Mouse (Mus musculus) forebrain, embryonic 10.5 days (tissue): Measurements from ENCODE around the gene Sez6. TPM values are rescaled to one million over a fixed set of nuclear protein-coding genes. Genes with fewer than 3 reads are reported as not detected.
A peak's percentile ranks its signal among the peaks of the same experiment; 100 is the strongest.

Source experiments
- DNase-seq: peaks from one replicate; pipeline ENCODE4 v3.0.0-alpha.2; 2017; ENCODE audit warnings: low spot score; ENCODE audit errors: extremely low spot score
- H3K27ac ChIP-seq: fragments of 300-500 bp; sonication (generic); 2 replicates; pipeline ENCODE4 v1.5.1; 2016; ENCODE audit warnings: mild to moderate bottlenecking
- H3K27me3 ChIP-seq: fragments of 300-500 bp; sonication (generic); 2 replicates; pipeline ENCODE4 v1.6.1; 2016; ENCODE audit warnings: mild to moderate bottlenecking; ENCODE audit not compliant: poor library complexity, severe bottlenecking
- H3K36me3 ChIP-seq: fragments of 300-500 bp; sonication (generic); replicated peaks from 2 replicates; pipeline ENCODE4 v1.6.1; 2016; ENCODE audit warnings: mild to moderate bottlenecking, moderate library complexity
- H3K4me1 ChIP-seq: fragments of 300-500 bp; sonication (generic); 2 replicates; pipeline ENCODE4 v1.6.1; 2016
- H3K4me3 ChIP-seq: fragments of 300-500 bp; sonication (generic); 2 replicates; pipeline ENCODE4 v1.5.1; 2016; ENCODE audit warnings: mild to moderate bottlenecking, moderate library complexity
- H3K9me3 ChIP-seq: fragments of 300-500 bp; sonication (generic); 2 replicates; pipeline ENCODE4 v1.6.1; 2016; ENCODE audit warnings: mild to moderate bottlenecking, moderate library complexity
- WGBS: fragments of 180-500 bp; shearing (Covaris S2); methylation state at CpG from one replicate; pipeline ENCODE4 v1.1.7; 2016; 5-methylcytosine and 5-hydroxymethylcytosine counted together
- polyA plus RNA-seq: library from polyadenylated mRNA; unstranded; fragments of >200 nt; fragmentation: Nextera tagmentation; extraction: Ambion mirVana; gene quantifications from 2 replicates; pipeline ENCODE4 v1.2.1, GENCODE M21; 2016

The Sez6 gene
- polyA plus RNA-seq, 1 experiment from 2014 or later: 4.3 TPM

DNA sequence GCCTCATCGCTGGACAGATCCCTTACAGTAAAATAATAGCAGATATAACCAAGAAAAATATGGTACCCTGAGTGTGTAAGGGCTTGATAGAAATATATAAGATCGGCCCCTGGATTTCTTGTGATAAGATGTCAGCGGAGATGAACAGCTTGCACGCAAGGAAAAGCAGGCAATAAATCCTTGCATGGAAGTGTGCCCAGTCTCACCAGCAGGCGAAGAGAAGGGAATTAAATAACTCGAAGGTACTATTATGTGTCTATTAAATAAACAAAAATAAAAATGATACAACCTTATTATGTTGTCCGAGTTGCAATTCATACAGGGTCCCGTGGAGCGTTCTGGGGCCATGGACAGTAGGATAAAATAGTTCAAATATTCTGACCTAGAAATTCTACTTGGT is 34.6 kb upstream of the Sez6 start:
- no peaks in the 10 kb centered on the region for H3K9me3 ChIP-seq
- H3K27me3 ChIP-seq: peaks cover 87% of the 10 kb centered on the region
- H3K36me3 ChIP-seq: no peaks in the 10 kb centered on the region
- DNase-seq: no peak
- peaks cover 72% of the 10 kb centered on the region for H3K4me1 ChIP-seq
- 85% methylated on average over 9 of the region's 9 CpGs for WGBS
- H3K27ac ChIP-seq: 0 out of 2 replicates have a peak overlapping the region, but pooled peaks have one; percentile 22
- no peak overlapping the region for H3K4me3 ChIP-seq

DNA sequence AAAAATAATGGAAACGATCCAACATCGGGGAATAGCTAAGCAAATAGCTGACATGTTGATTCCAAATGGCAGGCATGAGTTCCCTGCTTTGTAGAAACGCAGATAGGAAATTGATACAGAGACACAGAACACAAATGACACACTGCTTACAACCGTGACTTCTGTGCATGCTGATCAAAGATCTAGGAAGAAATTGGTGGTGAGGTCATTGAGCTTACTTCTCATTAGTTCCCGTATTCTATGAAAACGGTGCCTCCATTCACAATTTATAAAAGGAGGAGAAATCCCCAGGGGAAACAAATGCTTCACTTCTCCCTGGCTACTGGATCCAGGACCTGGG is 34.1 kb upstream of the Sez6 start:
- H3K4me1 ChIP-seq: peaks cover 73% of the 10 kb centered on the region
- H3K27ac ChIP-seq: peak overlapping the region; percentile 77
- DNase-seq: no peak
- no peaks in the 10 kb centered on the region for H3K36me3 ChIP-seq
- WGBS: 31% methylated on average over 6 of the region's 6 CpGs
- peak overlapping the region; percentile 40 for H3K4me3 ChIP-seq
- H3K27me3 ChIP-seq: peaks cover 88% of the 10 kb centered on the region
- no peaks in the 10 kb centered on the region for H3K9me3 ChIP-seq

DNA sequence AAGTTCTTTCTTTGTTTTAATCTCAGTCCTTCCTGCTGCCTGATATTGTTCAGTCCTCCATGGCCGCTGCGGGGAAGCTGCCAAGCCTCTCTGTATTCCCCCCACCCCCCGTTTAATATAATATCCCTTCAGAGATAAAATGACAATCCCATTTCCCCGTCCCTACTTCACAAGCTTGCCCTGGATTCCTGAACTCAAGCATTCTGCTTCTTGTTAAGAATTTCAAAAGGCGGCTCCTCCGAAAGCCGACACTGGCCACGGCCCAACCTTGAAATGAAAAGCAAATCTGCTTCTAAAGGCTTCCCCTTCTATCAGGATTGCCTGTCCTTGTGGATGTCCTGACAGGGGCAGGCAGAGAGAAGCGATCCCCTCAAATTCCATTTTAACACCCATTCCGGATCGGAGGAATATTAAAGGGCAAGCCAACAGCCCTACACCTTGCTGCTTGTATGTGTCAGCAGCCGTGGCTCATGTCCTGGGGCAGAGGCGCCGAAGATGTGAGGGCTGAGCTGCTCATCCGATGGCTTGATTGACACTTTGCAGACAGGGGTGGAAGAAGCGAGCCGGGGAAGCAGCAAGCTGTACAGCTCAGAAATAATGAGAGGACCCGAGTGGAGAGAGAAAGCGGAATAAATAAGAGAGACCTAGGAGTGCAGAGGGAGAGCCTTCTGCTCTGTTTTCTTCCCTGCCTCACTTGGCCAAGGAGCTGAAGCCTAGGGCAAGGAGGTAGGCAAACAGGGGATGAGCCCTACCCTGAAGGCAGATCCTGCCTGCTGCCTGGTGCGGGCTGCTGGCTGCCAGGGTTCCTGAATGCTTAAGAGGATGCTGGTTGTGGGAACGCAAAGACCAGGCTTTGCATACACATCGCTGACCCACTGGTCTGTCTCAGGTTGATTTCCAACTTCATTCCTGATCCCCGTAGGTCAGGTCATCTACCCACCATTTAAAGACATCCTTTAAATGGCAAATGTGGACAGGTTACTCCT is 33.5 kb upstream of the Sez6 start:
- H3K4me3 ChIP-seq: peak overlapping the region; percentile 40

DNA sequence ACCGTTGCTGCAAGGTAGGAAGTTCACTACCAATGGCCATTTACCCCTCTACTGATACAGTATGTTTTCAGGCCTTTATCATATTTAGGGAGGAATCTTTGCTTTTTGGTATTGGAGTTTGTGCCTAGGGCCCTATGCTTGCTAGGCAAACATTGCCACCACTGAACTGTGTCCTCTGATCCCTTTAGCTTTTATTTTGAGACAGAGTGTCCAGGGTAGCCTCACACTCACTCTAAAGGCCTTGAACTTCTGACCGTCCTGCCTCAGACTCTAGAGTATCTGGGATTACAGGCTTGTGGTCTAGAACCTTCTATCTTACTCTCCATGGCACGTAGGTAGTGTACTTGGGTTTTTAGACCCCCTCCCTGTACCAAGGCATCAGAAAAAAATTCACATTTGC is 30.4 kb upstream of the Sez6 start:
- 95% methylated on average over 3 of the region's 3 CpGs for WGBS
- Histone ChIP-seq H3K27ac (no peak overlapping the region), H3K36me3 (no peaks in the 10 kb centered on the region), H3K4me3 (no peak overlapping the region), H3K4me1 (peaks cover 54% of the 10 kb centered on the region), H3K27me3 (peaks cover 97% of the 10 kb centered on the region), H3K9me3 (no peaks in the 10 kb centered on the region)
- no peak for DNase-seq

More for the DNA sequence above, 33.5 kb upstream of the Sez6 start:
- Histone ChIP-seq H3K27me3 (peaks cover 89% of the 10 kb centered on the region), H3K27ac (peak overlapping the region; percentile 77), H3K4me1 (peaks cover 74% of the 10 kb centered on the region), H3K36me3 (no peaks in the 10 kb centered on the region), H3K9me3 (no peaks in the 10 kb centered on the region)
- DNase-seq: peak; percentile 44
- 12% methylated on average over 23 of the region's 23 CpGs for WGBS

DNA sequence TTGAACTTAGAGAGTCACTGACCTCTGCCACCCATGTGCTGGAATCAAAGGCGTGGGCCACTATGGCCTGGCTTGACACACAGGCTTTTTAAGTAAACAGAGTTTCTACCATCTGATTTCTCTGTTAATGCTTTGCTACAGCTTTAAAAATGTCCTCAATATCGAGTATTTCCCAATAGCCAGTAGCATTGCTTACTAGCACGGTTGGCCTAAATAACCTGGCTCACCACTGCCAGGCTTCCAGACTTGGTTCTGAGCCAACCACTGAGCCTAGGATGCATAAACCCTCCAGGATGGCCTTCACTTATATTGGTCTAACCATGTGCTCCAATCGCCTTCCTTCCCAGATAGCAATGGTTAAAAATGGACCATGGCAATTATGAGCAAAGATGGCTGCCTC is 29.9 kb upstream of the Sez6 start:
- Histone ChIP-seq H3K27me3 (peaks cover 94% of the 10 kb centered on the region), H3K9me3 (no peaks in the 10 kb centered on the region), H3K36me3 (no peaks in the 10 kb centered on the region), H3K27ac (no peak overlapping the region), H3K4me3 (no peak overlapping the region), H3K4me1 (peaks cover 49% of the 10 kb centered on the region)
- no peak for DNase-seq
- WGBS: 91% methylated on average over 4 of the region's 4 CpGs

DNA sequence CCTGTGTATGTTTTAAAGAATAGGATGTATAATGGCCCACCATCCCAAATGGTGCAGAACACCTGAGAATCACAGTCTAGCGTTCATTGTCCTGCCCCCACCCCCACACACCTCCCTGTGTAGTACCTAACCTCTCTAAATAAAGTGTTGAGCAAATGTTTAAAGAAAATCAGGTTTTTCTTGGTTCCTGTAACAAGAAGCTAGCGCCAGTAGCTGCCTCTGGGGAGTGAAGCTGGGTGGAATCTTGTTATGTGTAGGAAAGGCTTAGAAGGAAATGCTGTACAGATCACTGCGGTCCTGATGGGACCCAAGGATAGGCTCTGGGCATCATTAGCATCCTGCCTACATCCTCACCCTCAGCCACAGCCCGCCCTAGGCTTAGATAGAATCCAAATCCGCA is 29.2 kb upstream of the Sez6 start:
- 53% methylated on average over 5 of the region's 5 CpGs for WGBS
- DNase-seq: no peak
- H3K9me3 ChIP-seq: no peaks in the 10 kb centered on the region
- peaks cover 88% of the 10 kb centered on the region for H3K27me3 ChIP-seq
- no peak overlapping the region for H3K4me3 ChIP-seq
- peak overlapping the region; percentile 48; the same call in 1 of the 2 replicates for H3K27ac ChIP-seq
- H3K4me1 ChIP-seq: peaks cover 48% of the 10 kb centered on the region
- H3K36me3 ChIP-seq: no peaks in the 10 kb centered on the region

DNA sequence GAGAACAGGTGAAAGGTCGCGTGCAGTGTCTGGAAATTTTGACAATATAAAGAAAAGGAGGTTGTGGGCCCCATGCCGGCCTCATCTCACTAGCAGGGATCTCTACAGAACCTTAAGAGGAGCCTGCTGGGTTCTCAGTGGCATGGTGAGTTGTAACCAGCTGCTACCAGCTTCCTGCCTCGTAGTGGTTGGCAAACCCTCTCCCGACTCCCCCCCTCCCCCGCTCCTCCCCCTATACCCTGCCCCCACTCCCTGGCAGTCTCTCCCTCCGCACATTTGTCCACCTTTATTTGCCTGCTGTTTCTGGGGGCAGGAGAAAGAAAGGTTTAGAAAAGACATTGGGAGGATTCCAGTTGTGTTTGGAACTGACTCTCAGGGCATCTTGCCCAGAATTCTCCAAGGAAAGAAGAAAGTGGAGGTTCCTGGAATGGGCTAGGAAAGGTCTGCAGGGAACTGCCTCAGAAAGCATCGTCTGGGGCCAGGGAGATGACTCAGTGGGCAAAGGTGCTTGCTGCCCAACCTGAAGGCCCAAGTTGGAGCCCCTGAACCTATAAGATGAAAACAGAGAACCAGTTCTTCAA is 28.7 kb upstream of the Sez6 start:
- Histone ChIP-seq H3K4me1 (peaks cover 48% of the 10 kb centered on the region), H3K27ac (peak overlapping the region; percentile 48), H3K4me3 (no peak overlapping the region), H3K27me3 (peaks cover 86% of the 10 kb centered on the region), H3K9me3 (no peaks in the 10 kb centered on the region), H3K36me3 (no peaks in the 10 kb centered on the region)
- WGBS: 44% methylated on average over 8 of the region's 8 CpGs
- DNase-seq: no peak

DNA sequence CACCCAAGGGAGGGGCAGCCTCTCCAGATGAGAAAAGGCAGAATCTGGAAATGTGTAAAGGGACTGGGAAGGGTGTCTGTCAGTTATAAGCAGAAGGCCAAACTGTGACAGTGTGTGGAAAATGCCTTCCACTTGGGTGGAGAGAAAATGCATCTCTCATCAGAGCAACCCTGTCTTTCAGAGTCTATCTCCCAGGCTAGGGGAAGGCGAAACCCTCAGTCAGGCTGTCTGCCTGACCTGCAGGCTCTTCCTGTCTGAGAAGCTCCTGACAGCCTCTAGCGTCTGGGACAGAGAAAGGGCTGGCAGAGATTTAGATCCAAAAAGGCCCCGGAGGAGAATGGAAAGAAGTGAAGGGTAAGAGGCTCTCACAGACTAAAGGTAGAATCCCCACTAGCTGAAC is 26.8 kb upstream of the Sez6 start:
- H3K4me1 ChIP-seq: peaks cover 41% of the 10 kb centered on the region
- WGBS: 34% methylated on average over 3 of the region's 3 CpGs
- peaks cover 85% of the 10 kb centered on the region for H3K27me3 ChIP-seq
- no peak overlapping the region; the same call in 1 of the 2 replicates for H3K27ac ChIP-seq
- H3K4me3 ChIP-seq: no peak overlapping the region
- H3K36me3 ChIP-seq: no peaks in the 10 kb centered on the region
- H3K9me3 ChIP-seq: no peaks in the 10 kb centered on the region
- no peak for DNase-seq

DNA sequence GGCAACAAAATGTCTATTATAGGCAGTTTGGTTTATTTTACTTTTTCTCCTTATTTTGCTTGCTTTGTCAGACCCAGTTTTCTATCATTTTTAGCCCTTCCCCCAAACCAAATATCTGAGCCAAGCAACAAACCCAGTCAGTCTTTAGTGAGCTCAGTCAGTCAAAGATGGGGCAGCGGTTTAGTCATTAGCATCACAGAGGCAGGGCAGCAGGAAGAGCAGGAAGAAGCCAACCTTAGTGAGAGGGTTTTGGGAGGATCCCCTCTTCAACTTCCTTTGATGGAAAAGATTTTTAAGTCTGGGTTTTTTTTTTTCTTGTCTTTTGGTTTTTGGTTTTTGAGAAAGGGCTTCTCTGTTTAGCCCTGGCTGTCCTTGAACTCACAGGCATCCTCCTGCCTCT is 25.9 kb upstream of the Sez6 start:
- Histone ChIP-seq H3K4me3 (no peak overlapping the region), H3K27ac (no peak overlapping the region), H3K9me3 (no peaks in the 10 kb centered on the region), H3K27me3 (peaks cover 82% of the 10 kb centered on the region), H3K36me3 (no peaks in the 10 kb centered on the region), H3K4me1 (peaks cover 47% of the 10 kb centered on the region)
- 41% methylated on average over 1 of the region's 1 CpGs for WGBS
- no peak for DNase-seq

DNA sequence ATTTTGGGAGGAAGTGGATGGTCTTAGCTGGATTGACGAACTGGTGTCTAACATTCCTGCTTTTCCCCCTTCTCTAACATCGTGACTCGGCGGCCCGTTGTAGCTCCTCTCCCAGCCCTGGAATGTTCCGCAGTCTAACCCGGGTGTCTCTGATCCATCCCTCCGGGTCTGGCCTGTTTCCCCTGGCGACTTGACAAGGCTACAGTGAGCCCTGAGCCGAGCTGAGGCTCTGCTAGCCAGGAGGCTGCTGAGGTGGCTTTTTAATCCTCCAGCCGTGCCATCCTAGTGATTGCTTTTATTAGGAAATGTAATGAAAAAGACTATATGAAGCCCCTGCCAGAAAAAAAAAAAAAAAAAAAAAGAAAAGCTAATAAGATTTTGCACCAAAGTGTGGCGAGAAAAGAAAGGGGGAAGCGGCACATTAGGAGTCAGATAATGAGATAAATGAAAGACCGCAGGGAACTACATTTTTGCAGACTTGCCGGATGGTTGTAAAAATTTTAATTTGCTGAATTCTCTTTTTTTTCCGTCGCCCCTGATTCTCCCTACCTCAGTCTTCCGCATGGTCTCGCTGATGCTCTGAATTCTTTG is 24.4 kb upstream of the Sez6 start:
- H3K4me3 ChIP-seq: peak overlapping the region; percentile 28; the same call in 1 of the 2 replicates
- no peak for DNase-seq
- H3K36me3 ChIP-seq: no peaks in the 10 kb centered on the region
- H3K27ac ChIP-seq: peak overlapping the region; percentile 81
- 43% methylated on average over 19 of the region's 19 CpGs for WGBS
- no peaks in the 10 kb centered on the region for H3K9me3 ChIP-seq
- H3K4me1 ChIP-seq: peaks cover 53% of the 10 kb centered on the region
- peaks cover 82% of the 10 kb centered on the region for H3K27me3 ChIP-seq

DNA sequence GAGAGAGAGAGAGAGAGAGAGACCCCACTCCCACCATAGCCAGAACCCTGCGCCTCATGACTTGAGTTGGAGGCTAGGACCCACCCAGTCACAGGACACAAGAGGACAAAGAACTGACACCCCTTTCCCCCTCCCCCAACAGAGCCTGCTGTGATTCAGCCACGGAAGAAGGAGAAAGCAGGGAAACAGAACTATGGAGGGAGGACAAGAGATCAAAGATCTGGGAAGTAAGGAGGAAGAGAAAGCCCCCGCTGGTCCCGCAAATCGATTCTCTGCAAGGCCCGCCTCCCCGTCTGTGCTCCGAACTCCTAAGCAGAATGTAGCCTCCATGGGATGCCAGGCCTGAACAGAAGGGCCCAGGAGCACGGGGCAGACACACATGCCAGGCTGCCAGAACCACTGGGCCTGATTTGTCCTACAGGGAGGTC is 23.8 kb upstream of the Sez6 start:
- Histone ChIP-seq H3K36me3 (no peaks in the 10 kb centered on the region), H3K27me3 (peaks cover 81% of the 10 kb centered on the region), H3K4me1 (peaks cover 47% of the 10 kb centered on the region), H3K27ac (peak overlapping the region; percentile 81), H3K4me3 (peak overlapping the region; percentile 28), H3K9me3 (no peaks in the 10 kb centered on the region)
- 6% methylated on average over 8 of the region's 9 CpGs for WGBS
- peak; percentile 39 for DNase-seq

DNA sequence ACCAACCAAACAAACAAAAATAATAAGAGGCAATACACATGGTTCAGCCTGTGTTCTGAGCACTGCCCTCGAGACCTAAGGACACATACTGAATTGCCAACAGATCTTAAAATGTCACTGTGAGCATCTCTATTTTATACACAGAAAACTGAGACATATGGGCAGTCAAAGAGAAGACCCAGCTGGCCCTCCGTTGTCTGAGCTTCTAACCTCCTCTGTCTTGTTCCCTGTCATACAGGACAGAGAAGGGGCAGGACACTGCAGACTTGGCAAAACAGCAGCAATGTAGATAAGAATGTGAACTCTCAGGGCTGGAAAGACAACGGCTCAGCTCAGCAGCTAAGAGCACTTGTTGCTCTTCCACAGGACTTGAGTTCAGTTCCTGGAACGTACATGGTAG is 22.1 kb upstream of the Sez6 start:
- Histone ChIP-seq H3K4me3 (no peak overlapping the region), H3K27me3 (peaks cover 83% of the 10 kb centered on the region), H3K9me3 (no peaks in the 10 kb centered on the region), H3K4me1 (peaks cover 46% of the 10 kb centered on the region), H3K27ac (no peak overlapping the region), H3K36me3 (no peaks in the 10 kb centered on the region)
- no peak for DNase-seq
- WGBS: 88% methylated on average over 4 of the region's 4 CpGs

DNA sequence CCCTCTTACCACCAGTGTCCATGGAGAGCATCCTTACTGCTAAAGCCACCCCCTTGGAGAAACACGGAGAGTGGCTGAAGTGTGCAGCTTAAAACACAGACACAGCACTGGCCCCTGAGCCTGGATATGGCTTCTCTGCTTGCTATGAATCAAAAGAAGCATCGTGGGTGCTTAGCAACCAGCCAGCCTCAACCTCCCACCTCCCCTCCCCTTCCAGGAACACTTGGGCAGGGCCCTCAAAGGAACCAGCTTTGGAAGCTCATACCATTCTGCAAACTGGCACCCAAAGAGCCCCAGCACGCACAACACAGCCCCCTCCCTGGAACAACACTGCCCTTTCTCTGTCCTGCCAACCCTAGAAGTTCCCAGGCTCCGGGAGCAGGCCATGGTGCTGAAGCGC is 21.2 kb upstream of the Sez6 start:
- Histone ChIP-seq H3K36me3 (no peaks in the 10 kb centered on the region), H3K9me3 (no peaks in the 10 kb centered on the region), H3K4me1 (peaks cover 51% of the 10 kb centered on the region), H3K4me3 (no peak overlapping the region), H3K27ac (peak overlapping the region; percentile 7; the same call in 1 of the 2 replicates), H3K27me3 (peaks cover 83% of the 10 kb centered on the region)
- WGBS: 37% methylated on average over 5 of the region's 5 CpGs
- no peak for DNase-seq
